Mouse (Mus musculus): ENCODE measurements around the gene Sall4.

DNA sequence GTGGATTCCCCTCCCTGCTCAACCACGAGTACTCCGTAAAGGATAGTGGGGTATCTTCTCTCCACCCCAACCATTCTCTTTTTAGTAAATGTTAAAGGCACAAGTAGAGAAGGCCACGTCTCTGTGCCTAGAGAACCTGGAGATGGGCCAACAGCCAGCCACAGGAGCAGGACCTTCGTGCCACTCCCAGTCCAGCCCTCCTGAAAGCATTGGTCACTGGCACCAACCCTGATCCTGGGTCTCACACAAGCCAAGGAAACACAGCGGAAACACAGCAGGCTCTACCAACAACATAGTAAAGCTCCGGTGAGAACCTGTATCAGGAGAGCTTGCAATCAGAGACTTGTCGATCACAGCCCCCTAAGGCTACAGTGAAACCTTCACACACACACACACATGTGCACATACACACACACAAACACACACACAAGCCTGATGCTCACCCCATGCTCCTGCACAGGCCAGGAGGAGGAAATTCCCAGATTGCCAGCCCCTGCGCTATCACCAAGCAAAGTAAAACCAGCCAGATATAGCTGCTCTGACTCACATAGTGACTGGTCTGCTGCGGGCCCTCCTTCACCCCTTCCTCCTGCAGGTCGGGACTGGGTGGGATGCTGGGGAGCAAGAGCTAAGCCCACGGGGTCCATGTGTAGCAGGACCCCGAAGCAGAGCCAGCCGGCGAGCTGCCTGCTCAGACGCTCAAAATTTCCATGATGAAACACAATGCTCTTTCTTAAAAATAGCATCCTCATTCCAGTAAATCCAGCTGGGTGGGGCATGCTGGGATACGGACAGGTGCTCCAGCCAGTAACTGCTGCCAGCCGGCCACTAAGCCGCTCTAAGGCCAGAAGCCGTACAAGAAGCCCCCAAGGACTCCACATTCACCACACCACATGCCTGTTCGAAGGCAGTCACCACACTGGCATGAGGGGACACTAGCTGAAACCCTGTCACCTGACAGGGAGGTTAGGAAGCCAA is 55.3 kb downstream of the Sall4 start:
- no peak for TF ChIP-seq CTCF (IDR thresholded peaks at IDR 0.05; ENCODE audit: control insufficient read depth, insufficient read depth, low read length)
- no peak for TF ChIP-seq POLR2A (IDR thresholded peaks at IDR 0.05; ENCODE audit: borderline replicate concordance, control insufficient read depth, low read depth, low read length)
